Mouse (Mus musculus) adrenal gland, adult 18-20 months (tissue): ENCODE data around the gene Pgs1. TPM values are rescaled to one million over a fixed set of nuclear protein-coding genes. Genes with fewer than 3 reads are reported as not detected.

ENCODE experiments used
- DNase-seq, 2 experiments: peaks; one replicate each; pipeline ENCODE4 v3.0.0; 2021 to 2022; ENCODE audit warnings: low spot score in 2 of 2
- microRNA-seq, 2 experiments: library from miRNA; unstranded; fragments of <30 nt; microRNA quantifications; one replicate each; pipeline ENCODE4 v1.2.0; 2021; ENCODE audit warnings: borderline number of aligned reads in 2 of 2
- total RNA-seq, 2 experiments: library from RNA; stranded (reverse); gene quantifications; 1 replicate in 1 of 2; 2 replicates in 1 of 2; pipeline ENCODE4 v1.2.3; 2021

Gene Pgs1
- total RNA-seq, 2 experiments from 2014 or later = 47.8 to 65.5 TPM

DNA sequence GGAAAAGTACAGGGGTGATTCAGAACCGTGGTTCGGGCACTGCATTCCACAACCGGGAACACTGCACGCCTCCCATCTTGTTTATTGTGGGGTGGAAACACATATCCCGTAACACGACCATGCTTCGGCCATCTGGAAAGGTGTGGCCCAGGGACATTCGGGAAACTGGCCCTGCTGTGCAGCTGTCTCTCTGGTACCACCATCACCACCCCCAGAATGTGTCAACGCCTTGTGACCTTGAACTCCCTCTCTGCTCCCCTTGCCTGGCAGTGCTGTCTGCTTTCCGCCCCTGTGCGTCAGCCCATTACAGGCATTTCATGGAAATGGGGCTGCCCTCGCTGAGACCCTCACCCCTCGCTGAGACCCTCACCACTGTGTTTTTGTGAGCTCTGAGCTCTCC lies 48.3 kb downstream of the Pgs1 start:
- DNase-seq = no peak

DNA sequence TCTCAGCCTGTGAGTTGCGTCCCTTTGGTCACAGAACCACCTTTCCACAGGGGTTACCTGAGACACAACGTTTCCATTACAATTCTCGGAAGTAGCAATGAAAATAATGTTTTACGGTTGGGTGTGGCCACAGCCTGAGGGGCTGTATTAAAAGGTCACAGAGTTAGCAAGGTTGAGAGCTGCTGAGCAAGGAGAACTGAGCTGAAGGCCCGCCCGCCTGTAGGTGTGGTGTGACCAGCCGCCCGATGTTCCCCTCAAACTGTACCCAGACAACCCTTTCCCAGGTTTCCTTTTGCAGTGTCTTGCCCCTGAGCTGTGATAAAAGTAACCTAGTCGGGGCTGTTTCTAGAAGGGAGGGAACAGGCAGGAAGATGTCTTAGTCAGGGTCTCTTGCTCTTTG lies 49.0 kb downstream of the Pgs1 start:
- no peak for DNase-seq

DNA sequence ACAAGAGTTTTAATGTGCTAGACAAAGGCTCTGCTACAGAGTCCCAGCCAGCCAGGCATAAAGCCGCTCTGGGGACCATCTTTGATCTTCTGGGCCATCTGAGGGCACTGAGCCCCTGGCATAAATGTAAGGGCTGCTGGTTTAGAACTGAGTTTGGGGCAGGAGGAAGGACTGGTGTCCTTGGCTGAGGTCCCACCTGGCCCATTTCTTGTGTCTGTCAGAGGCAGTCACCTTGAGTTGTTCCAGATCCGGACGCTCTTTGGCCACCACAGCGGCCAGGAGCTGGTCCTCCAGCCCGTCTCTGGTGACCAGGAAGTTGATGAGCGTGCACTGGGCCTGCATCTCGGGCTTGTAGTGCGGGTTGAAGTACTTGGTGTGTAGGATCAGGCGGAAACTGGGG lies 56.7 kb downstream of the Pgs1 start:
- DNase-seq = no peak

DNA sequence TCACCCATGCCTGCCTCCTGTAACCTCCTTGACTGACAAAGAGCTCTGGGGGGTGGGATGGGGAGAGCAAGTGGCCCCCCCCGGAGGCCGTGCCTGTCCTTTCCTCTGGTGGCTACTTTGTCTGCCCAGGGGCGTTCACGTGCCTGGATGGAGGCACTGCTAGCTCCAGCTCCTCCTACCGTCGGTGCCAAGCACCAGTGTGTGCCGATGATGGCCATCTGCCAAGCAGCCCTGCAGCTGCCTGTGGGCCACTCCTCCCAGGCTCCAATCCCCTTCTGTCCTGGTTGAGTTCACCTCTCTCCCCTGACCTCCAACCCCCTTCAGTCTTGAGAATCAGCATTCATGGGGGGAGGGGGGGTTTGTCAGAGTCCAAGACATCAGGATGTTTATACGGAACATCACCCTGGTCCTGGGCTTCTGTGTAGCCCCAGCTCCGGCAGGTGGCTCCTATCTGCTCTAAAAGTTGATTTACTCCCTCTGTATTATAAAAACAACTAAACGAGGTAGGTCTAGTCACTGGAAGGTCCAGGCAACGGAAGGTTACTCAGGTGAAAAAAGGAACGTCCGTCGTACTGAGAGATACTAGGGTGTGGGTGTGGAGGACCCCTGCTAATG lies 57.3 kb downstream of the Pgs1 start:
- no peak for DNase-seq

DNA sequence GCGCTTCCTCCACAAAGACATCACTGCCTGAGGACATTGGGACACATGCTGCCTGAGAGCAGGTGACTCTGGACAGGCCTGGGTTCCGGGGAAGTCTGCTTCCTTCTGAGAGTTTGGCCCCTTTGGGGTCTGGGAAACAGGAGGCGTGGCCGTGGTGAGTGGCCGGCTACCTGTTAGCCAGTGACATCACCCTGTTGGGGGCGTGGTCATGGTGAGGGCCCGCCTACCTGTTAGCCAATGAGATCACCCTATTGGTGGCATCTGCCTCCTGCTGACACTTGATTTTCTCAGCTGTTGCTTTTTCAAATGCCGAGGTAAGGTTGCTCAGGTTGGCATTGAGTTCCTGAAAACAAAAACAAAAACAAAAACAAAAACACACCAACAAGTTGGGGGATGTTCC lies 63.5 kb downstream of the Pgs1 start:
- DNase-seq = no peak

DNA sequence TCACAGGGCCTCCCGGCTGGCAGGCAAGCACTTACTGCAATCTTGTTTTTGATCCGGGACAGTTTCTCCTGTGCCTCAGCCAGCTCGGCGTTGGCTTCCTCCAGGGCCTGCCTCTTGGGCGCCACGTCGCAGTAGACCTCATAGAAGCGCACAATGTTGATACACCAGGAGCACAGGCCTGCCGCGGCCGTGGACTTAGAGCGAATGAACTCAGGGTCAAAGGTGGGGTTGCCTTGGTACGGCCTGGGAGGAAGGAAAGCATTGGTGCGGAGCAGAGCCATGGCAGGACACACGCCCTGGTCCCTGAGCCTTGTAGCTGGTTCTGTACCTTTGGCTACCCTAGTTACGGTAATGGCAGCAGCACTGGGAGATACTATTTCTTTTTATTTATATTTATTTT lies 64.1 kb downstream of the Pgs1 start:
- DNase-seq = no peak

DNA sequence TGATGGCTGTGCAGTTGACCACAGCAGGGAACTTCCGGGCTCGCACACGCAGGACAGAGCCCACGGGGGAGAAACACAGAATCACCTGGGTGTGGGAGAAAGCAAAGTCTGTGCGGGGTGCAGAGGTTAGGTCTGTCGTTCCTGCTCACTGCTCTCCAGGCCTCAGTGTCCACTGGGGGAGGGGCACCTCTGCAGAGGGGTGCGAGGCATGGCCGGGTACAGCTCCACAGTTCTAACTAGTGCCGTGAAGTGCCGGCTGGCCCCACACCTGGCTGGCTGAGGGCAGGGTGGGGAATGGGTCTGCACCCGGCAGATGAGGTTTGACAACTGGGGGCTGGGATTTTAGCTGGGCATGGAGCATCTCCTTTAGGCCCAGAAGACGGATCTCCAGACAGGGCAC lies 72.3 kb downstream of the Pgs1 start:
- DNase-seq = no peak

DNA sequence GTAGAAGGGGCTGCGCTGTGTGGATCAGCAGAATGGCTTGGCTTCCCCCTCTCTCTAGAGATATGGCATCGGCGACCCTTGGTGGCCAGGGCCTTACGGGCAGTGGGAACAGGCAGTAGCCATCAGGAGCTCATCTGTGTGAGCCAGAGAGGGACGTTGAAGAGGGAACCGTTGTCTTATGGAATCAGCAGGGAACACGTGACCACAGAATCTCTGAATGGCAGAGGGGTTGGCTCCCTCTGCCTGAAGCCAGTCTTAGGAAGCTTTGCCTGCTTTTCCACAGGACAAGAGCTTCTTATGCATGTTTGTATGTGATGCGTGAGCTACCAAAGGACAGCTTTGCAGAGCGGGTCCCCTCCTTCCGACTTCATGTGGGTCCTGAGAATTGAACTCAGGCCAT lies 72.8 kb downstream of the Pgs1 start:
- no peak for DNase-seq

DNA sequence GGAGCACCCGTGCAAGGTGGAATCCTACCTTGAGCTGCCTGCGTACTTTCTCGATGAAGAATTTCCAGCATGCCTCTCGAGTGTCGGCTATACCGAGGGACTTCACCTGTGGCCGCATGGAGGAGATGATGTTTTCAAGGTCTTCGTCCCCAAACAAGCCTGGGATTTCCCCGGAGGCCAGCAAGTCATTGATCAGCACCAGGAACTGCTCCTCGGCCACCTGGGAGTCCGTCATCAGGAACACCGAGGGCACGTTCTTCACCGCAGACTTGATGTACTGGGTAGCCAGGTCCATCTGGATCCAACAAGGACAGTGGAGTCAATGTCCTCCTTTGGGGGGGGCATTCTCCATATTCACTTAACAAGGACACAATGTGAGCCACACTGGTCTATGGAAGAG lies 73.9 kb downstream of the Pgs1 start:
- DNase-seq = no peak

DNA sequence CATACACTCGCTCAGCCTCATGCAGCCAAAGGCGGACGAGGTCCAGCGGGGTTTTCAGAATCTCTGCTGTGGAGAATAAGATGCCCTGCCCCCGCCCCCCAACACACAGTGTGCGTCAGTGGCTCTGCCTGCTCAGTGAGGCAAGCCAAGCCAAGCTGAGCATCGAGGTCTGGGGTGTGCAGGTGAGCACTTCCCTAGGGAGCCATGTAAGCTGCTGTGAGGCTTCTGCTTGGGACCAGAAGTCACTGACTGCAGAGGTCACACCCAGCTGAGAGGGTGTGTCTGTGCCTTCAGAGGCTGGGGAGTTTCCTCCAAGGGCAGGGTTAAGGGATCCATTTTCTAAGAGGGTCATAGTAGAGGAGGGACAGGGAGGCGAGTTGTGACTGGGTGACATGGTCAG lies 81.5 kb downstream of the Pgs1 start:
- no peak for DNase-seq

DNA sequence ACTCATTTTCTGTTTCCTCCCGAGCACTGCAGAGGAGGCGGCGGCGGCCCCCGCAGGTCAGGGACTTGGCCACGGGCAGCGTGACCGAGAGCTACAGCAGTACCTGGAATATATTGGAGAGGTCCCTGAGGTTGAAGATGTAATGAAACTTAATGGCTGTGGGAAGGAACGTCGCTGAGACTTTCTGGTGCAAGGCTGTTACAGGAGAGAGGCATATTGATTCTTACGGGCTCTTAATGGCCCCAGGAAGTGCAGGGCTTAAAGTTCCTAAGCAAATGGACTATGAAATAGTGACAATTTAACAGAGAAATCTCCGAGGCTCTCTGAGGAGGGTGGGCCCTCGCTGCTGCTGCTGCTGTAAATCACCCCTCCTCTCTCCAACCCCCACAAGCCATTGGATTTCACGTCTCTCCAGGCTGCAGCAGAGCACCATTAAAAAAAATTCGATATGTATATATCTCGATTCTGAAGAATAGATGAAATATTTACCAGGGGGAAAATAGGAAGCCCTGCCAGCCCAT lies 82.8 kb downstream of the Pgs1 start:
- no peak for DNase-seq

DNA sequence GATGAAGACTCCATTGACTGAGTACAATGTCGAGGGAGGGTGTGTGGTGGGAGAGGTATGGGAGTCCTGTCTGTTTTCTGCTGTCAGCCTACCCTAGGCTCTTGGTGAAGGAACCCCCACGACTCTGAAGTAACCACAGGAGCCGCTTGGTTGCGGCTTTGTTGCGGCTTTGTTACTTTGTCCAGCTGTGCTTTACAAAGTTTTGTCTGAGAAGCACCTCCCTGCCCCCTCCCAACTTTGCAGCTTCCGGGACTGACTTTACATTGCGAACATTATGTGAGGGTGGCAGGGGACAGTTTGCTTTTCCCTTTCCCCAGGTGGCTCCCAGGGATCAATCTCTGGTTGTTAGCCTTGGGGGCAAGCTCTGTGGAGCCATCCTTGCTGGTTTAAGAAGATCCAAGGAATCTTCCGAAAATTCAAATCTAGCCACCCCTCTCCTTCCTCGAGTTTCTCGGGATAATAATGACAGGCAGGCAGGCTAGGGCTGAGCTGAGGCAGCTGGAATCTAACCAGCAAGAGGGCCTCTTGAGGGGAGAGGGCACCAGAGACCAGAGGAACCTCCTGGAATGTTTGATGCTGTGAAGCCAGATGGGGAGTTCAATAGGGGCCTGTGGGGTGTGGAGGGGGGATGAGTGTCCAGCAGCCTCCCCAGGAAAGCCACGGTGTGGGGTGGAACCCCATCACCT lies 85.3 kb downstream of the Pgs1 start:
- DNase-seq = no peak

Small RNA genes lying within 50 kb of the gene (microRNA-seq; reads per million reads assigned to microRNA genes)
- 4.3 to 8.0 reads per million in 2 experiments for gene Mir6933

Other genes with a start within 250 kb of the Pgs1 start
- gene Tmc8, start 204.2 kb upstream of the Pgs1 start, total RNA-seq = 1 to 10 TPM; 3.2 to 4.3 TPM
- gene Tmc6, start 204.1 kb upstream of the Pgs1 start, total RNA-seq = 10 to 100 TPM; 24.1 to 27.0 TPM
- not detected for gene 6030468B19Rik, start 188.6 kb upstream of the Pgs1 start, total RNA-seq
- under 1 TPM in 1 of 2 experiments, not detected in 1; 0.80 TPM for gene Gm20708, start 176.6 kb upstream of the Pgs1 start, total RNA-seq
- 100 to 1,000 TPM in 1 of 2 experiments, 10 to 100 TPM in 1; 65.4 to 101 TPM for gene Syngr2, start 176.6 kb upstream of the Pgs1 start, total RNA-seq
- 1 to 10 TPM; 4.7 to 6.1 TPM for gene Afmid, start 160.4 kb upstream of the Pgs1 start, total RNA-seq
- gene Tk1, start 160.2 kb upstream of the Pgs1 start, total RNA-seq = 1 to 10 TPM; 2.2 to 3.8 TPM
- gene Birc5, start 137.0 kb upstream of the Pgs1 start, total RNA-seq = 1 to 10 TPM in 1 of 2 experiments, under 1 TPM in 1; 0.61 to 1.2 TPM
- not detected for gene Tmem235, start 125.5 kb upstream of the Pgs1 start, total RNA-seq
- 10 to 100 TPM in 1 of 2 experiments, 1 to 10 TPM in 1; 9.4 to 13.0 TPM for gene Tha1, start 112.8 kb upstream of the Pgs1 start, total RNA-seq
- 1 to 10 TPM; 4.2 to 5.6 TPM for gene Socs3, start 16.2 kb upstream of the Pgs1 start, total RNA-seq
- gene Dnah17, start 144.3 kb downstream of the Pgs1 start, total RNA-seq = under 1 TPM in 1 of 2 experiments, not detected in 1; 0.03 TPM